Mouse (Mus musculus) lung, postnatal 0 days (tissue): Measurements from ENCODE around the gene Arid4b.

ENCODE experiments used
- CTCF ChIP-seq: IDR thresholded peaks from 2 replicates; pipeline ENCODE4 v1.5.1; 2016; ENCODE audit warnings: antibody characterized with exemption, mild to moderate bottlenecking
- EP300 ChIP-seq: IDR thresholded peaks from 2 replicates; pipeline ENCODE4 v1.6.1; 2016; ENCODE audit warnings: antibody characterized with exemption, mild to moderate bottlenecking, control low read depth

DNA sequence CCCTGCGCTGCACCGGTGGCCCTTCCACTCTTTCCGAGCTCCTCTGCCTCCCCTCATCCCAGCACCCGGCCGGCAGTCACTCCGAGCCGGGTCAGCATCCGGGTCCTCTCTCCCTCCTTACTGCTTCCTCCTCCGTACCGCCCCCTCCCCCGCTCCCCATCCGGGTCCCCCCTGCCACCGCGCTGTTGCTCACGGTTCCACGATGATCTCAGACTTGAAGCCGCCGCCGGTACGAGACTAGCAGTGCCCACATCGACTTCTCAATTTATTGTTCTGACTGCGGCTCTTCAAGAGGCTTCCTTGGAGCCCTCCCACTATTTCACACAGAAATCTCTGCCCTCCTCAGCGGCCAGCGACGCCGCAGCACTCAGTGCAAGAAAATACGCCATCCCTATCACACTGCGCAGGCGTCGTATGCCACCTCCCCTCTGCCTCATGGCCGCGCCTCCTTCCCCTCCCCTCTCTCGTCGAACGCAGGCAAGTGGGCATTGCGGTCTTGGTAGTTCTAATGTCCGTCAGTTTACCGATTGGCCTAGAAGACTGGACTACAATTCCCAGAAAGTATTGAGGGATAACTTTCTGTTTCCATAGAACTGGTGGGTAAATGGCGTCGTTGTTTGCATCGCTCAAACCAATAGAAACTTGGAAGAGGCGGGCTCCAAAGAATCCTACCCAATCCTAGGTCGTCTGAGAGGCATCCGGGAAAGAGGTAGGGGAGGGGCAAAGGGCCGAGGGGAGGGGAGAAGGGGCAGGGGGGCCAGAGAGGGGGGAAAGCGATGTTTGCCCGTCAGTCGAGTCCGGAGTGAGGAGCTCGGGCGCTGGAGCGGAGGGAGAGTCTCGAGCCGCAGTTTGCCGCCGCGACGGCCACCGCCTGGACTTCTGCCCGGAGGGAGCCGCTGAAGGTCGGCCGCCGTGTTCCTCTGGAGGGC lies at the start of gene Arid4b, which contains the start of gene Ggps1:
- TF ChIP-seq CTCF (no peak), EP300 (peak; percentile 40; the same call in 1 of the 2 replicates)
